Mouse (Mus musculus): ENCODE measurements at regions not wholly inside any gene's neighbourhood (a gene's known extent, or its start where the extent isn't known, plus 50 kb on each side); places are given as distances from the start of the nearest gene placed in this dataset.

DNA sequence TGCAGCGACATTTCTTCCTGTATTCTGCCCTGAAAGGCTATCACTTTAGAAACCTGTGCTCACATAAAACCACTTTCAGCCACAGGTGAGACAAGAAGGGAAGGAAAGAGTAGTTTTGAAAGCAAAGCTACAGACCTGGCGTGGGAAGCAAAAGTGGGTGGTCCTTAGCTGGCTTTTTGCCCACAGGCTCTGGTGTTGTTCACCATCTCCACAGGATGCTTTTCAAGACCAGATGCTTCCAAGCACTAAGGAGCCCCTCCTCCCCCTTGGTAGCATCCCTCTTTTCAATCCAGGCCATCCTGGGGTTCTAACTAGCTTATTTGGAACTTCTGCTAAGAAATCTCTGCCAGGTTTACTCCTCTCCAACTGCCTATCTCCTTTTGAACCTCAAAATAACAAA, 312.8 kb upstream of the Camk1g start:
- Histone ChIP-seq H3K4me1 (0 out of 2 replicates have a peak, but pooled peaks cover 8% of the 10 kb centered on the region), H3K27me3 (0 out of 2 replicates have a peak, but pooled peaks cover 2% of the 10 kb centered on the region), H3K36me3 (ENCODE audit: poor library complexity, severe bottlenecking) (no peaks in the 10 kb centered on the region), H3K27ac (no peak overlapping the region), H3K9me3 (replicated peaks) (no peaks in the 10 kb centered on the region), H3K4me3 (no peak overlapping the region), H3K9ac (no peak overlapping the region), H3K4me2 (no peak overlapping the region)
- 35% methylated on average over 2 of the region's 2 CpGs for WGBS
- ATAC-seq, result no peak

DNA sequence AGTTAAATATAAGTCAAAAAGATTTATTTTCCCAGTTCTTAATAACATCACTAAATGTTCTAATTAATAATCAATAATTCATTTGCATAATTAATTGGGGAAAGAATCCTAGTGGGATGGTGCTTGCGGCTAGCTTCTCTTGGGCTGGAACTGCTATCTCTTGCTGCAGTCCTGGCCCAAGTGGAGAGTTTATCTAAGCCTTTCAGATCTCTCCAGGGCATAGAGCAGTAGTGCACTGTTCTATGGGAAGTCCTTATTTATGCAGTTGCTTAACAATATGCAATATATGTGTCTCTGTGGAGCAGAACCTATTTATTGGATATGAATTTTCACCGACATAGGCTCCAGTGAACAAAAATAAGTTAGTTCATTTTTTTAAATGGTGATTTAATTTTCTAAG, 308.4 kb upstream of the Camk1g start:
- no peaks in the 10 kb centered on the region for H3K9me3 ChIP-seq (replicated peaks)
- 0 out of 2 replicates have a peak, but pooled peaks cover 2% of the 10 kb centered on the region for H3K27me3 ChIP-seq
- no peaks in the 10 kb centered on the region for H3K36me3 ChIP-seq (ENCODE audit: poor library complexity, severe bottlenecking)
- 0 out of 2 replicates have a peak, but pooled peaks cover 12% of the 10 kb centered on the region for H3K4me1 ChIP-seq
- H3K4me2 ChIP-seq, result no peak overlapping the region
- 94% methylated on average over 2 of the region's 2 CpGs for WGBS
- no peak overlapping the region for H3K9ac ChIP-seq
- no peak overlapping the region for H3K4me3 ChIP-seq
- ATAC-seq, result no peak
- H3K27ac ChIP-seq, result no peak overlapping the region

DNA sequence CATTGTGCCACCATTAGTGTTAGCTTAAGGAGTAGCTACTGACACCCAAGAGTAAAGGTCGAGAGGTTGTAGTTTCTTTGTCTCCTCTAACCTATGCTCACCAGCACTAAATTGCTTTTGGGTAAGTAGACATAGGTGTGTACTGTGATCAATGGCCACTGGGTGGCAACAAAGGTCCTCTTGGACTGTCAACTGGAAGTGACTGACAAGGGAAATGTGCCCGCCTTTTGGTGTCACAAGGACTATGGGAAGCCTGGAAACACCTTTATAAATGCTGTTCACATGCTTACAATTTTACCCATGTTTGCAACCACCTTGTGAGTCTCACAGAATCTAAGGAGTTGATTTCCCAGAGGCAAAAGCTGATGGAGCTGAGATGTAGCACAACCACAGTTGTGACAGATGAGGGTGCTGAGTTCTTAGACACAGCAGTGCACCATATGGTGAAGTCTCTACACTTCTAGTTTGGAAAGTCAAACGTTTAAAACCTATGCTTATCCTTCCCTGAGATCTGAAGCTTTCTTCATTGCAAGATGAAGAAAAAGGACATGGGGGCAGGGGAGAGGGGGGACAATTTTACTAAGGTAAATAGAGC, 303.2 kb upstream of the Camk1g start:
- Histone ChIP-seq H3K9ac (no peak overlapping the region), H3K27ac (peak overlapping the region; percentile 65), H3K36me3 (ENCODE audit: poor library complexity, severe bottlenecking) (no peaks in the 10 kb centered on the region), H3K9me3 (replicated peaks) (peaks cover 10% of the 10 kb centered on the region), H3K4me3 (no peak overlapping the region), H3K4me2 (no peak overlapping the region), H3K27me3 (no peaks in the 10 kb centered on the region), H3K4me1 (peaks cover 31% of the 10 kb centered on the region)
- 36% methylated on average over 3 of the region's 3 CpGs for WGBS
- peak; percentile 11; the same call in 1 of the 2 replicates for ATAC-seq

DNA sequence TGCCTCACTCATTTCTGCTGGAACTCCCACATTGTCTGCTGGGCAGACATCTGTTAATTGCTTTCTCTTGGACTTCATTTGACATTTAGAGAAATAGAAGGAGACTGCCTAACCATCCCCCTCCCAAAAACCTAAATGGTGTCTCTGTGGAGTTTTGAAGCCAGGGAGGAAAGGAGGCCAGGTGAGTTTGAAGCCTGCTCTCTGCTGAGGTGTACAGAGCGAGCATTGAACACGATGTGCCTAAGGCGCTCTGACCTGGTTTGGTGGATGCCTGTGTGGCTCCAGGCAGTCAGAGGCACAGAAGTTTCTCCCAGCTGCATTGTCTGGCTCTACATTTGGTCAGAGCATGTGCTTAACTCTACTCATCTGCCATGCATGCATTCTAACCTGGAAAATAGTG, 302.6 kb upstream of the Camk1g start:
- H3K27me3 ChIP-seq, result no peaks in the 10 kb centered on the region
- H3K9ac ChIP-seq, result no peak overlapping the region
- H3K4me1 ChIP-seq, result peaks cover 31% of the 10 kb centered on the region
- peak overlapping the region; percentile 65 for H3K27ac ChIP-seq
- WGBS, result 79% methylated on average over 3 of the region's 3 CpGs
- no peak overlapping the region for H3K4me2 ChIP-seq
- no peak overlapping the region for H3K4me3 ChIP-seq
- no peak for ATAC-seq
- H3K9me3 ChIP-seq (replicated peaks), result peaks cover 10% of the 10 kb centered on the region
- no peaks in the 10 kb centered on the region for H3K36me3 ChIP-seq (ENCODE audit: poor library complexity, severe bottlenecking)

DNA sequence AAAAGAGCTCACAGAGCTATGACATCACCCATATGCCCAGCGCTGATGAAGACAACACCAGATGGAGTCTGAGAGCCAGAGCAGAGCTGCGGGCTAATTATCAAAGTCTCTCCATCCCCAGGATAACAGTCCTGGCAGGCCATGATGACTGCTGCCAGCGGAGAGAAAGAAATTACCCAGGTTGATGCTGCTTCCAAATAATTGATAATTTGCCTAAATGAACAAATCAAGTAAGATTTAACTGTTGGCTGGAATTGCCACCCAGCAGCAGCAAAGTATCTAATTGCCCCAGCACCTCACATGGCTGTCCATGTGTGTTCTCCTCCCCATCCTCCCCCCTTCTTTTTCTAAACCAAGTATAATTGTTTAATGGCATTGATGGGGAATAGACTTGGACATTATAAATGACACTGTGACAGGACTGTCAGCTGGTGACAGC, 301.7 kb upstream of the Camk1g start:
- H3K4me1 ChIP-seq, result peaks cover 27% of the 10 kb centered on the region
- no peak overlapping the region for H3K4me2 ChIP-seq
- peaks cover 10% of the 10 kb centered on the region for H3K9me3 ChIP-seq (replicated peaks)
- H3K36me3 ChIP-seq (ENCODE audit: poor library complexity, severe bottlenecking), result no peaks in the 10 kb centered on the region
- 23% methylated on average over 3 of the region's 3 CpGs for WGBS
- no peak overlapping the region for H3K9ac ChIP-seq
- ATAC-seq, result peak; percentile 91
- no peak overlapping the region for H3K4me3 ChIP-seq
- no peaks in the 10 kb centered on the region for H3K27me3 ChIP-seq
- H3K27ac ChIP-seq, result peak overlapping the region; percentile 80

DNA sequence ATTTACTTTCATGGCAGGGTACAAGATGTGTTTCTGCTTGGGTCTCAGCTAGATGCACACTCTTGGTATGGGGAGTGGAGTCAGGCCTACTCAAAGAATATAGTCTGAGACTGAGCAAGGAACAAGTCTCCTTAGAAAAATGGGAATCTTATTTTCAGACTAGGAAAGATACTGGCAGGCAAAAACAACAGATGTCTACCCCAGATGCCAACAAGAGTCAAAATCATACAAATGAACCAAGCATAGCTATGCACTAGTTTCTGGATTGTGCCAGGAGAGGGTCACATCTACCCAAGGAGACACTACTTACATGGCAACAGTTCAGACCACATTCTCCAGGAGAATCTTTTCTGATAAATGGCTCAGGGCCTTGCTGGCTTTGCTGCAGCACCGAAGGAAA, 300.9 kb upstream of the Camk1g start:
- Histone ChIP-seq H3K27ac (peak overlapping the region; percentile 80), H3K36me3 (ENCODE audit: poor library complexity, severe bottlenecking) (no peaks in the 10 kb centered on the region), H3K27me3 (0 out of 2 replicates have a peak, but pooled peaks cover 3% of the 10 kb centered on the region), H3K9me3 (replicated peaks) (peaks cover 10% of the 10 kb centered on the region), H3K4me2 (no peak overlapping the region), H3K9ac (no peak overlapping the region), H3K4me3 (no peak overlapping the region), H3K4me1 (peaks cover 30% of the 10 kb centered on the region)
- ATAC-seq, result no peak
- WGBS, result 82% methylated on average over 1 of the region's 1 CpGs

DNA sequence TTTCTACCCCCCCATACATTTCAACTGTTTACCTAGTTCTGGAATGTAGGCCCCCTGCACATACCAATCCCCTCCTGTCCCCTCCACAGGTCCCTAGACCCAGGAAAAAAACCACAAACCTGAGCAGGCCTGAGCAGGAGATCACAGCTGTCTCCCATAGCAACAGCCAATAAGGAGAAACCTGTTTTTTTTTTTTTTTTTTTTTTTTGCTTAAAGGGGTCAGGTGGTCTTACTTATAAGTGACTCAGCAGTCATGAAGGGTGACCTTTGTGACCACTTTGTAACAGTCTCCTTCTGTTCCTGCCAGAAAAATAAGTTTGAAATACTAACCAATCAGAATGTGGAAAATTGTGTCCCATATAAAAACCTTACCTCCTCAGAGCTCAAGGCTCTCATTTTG, 299.9 kb upstream of the Camk1g start:
- Histone ChIP-seq H3K4me3 (no peak overlapping the region), H3K4me1 (peaks cover 38% of the 10 kb centered on the region), H3K9ac (no peak overlapping the region), H3K27ac (no peak overlapping the region), H3K9me3 (replicated peaks) (peaks cover 10% of the 10 kb centered on the region), H3K27me3 (0 out of 2 replicates have a peak, but pooled peaks cover 3% of the 10 kb centered on the region), H3K4me2 (no peak overlapping the region), H3K36me3 (ENCODE audit: poor library complexity, severe bottlenecking) (no peaks in the 10 kb centered on the region)
- no peak for ATAC-seq

DNA sequence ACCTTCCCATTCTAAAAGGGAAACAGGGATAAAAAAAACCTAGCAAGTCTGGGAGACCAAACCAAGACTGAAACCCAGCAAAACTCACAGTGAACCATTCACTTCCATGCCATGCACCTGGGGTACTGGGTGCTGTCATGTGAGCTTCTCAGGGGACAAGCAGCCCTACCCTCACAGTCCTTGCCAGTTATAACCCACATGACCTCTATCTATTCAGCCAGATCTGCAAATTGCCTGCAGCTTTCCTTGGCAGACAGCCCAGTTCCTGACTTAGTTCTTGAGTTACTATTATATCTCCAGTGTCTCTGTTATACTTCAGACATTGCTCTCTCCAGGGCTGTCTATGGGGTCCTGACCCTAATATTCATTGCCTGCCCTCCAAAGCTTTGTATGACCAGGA, 298.7 kb upstream of the Camk1g start:
- peaks cover 10% of the 10 kb centered on the region for H3K9me3 ChIP-seq (replicated peaks)
- peaks cover 3% of the 10 kb centered on the region; the same call in 1 of the 2 replicates for H3K27me3 ChIP-seq
- no peak overlapping the region for H3K27ac ChIP-seq
- no peak overlapping the region for H3K4me2 ChIP-seq
- no peaks in the 10 kb centered on the region for H3K36me3 ChIP-seq (ENCODE audit: poor library complexity, severe bottlenecking)
- no peak for ATAC-seq
- H3K4me3 ChIP-seq, result no peak overlapping the region
- H3K4me1 ChIP-seq, result peaks cover 43% of the 10 kb centered on the region
- H3K9ac ChIP-seq, result no peak overlapping the region

DNA sequence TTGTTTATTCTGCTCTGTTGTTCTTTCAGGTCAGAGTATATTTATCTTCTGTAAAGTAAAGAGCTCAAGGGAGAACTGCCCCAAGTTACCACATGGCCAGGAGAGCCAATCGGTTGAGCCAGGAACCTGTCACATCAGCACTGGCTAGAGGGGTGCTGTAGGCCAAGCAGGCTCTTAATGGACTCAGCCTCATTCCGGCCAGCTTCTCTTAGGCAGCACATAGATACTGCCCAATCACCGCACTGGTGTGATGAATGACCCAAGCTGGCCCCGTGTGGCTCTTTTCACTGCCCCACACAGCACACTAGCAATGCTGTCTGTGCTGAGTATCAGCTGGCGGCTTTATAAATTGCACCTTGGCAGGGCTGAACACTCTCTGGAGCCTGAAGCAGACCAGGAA, 295.8 kb upstream of the Camk1g start:
- no peak overlapping the region for H3K27ac ChIP-seq
- peaks cover 10% of the 10 kb centered on the region for H3K9me3 ChIP-seq (replicated peaks)
- H3K36me3 ChIP-seq (ENCODE audit: poor library complexity, severe bottlenecking), result no peaks in the 10 kb centered on the region
- 37% methylated on average over 5 of the region's 5 CpGs for WGBS
- H3K9ac ChIP-seq, result no peak overlapping the region
- peak; percentile 44; the same call in 1 of the 2 replicates for ATAC-seq
- no peak overlapping the region for H3K4me2 ChIP-seq
- H3K4me3 ChIP-seq, result no peak overlapping the region
- peaks cover 39% of the 10 kb centered on the region for H3K4me1 ChIP-seq
- H3K27me3 ChIP-seq, result peaks cover 5% of the 10 kb centered on the region; the same call in 1 of the 2 replicates

DNA sequence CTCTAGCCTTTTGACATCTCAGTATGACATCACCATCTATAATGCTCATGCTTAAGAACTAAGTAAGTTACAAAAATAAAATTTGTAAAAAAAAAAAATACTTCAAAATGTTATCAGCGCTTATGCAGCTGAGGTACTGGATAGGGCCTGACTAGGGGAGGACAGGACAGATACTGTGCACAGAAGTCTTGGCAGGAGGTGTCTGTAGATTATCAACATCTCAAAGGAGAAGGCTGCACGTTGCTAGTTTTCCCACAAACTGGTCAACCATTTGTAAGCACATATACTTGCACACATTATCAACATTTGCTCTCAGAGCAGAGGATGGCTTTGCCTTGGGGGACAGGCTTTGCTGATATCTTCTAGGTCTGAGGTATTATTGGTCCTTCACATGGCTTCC, 294.5 kb upstream of the Camk1g start:
- no peak overlapping the region for H3K27ac ChIP-seq
- H3K4me2 ChIP-seq, result no peak overlapping the region
- 85% methylated on average over 2 of the region's 2 CpGs for WGBS
- H3K9me3 ChIP-seq (replicated peaks), result peaks cover 8% of the 10 kb centered on the region
- ATAC-seq, result no peak
- no peaks in the 10 kb centered on the region for H3K36me3 ChIP-seq (ENCODE audit: poor library complexity, severe bottlenecking)
- no peak overlapping the region for H3K4me3 ChIP-seq
- H3K4me1 ChIP-seq, result peaks cover 35% of the 10 kb centered on the region
- H3K9ac ChIP-seq, result no peak overlapping the region
- H3K27me3 ChIP-seq, result peaks cover 5% of the 10 kb centered on the region; the same call in 1 of the 2 replicates

DNA sequence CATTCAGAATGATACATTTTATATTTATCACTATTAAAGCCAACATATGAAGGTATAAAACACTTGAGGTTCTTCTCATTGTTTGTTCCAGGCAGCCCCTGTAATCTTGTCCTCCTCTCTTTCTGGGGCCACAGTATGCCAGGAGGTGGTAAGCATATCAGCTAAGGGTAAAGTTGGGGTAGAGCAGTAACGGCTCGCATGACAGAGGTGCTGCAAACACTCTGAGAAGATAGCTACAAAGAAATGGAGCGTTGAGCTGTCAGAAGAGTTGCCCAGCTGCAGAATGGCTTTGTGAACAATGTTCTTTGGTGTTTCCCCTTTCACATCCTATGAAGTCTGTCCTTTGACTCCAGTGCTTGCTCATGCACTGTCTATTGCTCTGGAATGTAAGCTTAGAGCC, 293.5 kb upstream of the Camk1g start:
- WGBS, result 96% methylated on average over 3 of the region's 3 CpGs
- ATAC-seq, result no peak
- H3K9me3 ChIP-seq (replicated peaks), result no peaks in the 10 kb centered on the region

DNA sequence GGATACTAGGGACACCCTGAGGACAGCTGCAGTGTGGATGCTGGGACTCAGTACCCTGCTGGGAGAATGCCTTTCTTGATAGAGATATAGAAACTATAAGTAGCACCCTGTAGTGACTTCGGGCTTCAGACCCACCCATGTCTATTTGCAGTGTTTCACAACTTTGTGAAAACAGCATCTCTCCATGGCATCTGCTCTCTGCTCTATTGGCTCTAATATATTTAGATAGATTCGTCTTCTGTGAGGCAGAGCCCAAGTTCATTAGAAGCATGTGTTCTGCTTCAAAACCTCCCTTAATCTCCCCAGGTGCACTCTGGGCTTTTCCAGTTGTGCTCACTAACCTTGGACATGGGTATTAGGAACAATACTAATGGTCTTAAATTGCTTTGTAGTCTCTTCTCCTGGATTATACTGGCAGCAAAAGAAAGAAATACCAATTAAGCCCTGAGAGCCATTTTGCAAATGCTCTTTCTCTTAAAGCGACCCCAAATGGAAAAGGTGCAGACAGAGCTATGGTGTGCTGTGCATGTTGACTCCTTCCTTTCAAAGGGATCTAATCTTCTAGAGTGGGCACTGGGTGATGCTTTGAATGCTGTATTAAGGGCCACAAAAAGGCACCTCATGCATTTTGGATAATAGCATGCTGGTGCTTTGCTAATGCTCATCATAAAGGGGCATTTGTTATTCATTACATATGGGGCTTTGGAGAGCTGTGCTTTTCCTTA, 292.2 kb upstream of the Camk1g start:
- Histone ChIP-seq H3K4me3 (no peak overlapping the region), H3K4me1 (peaks cover 35% of the 10 kb centered on the region), H3K27me3 (peaks cover 5% of the 10 kb centered on the region; the same call in 1 of the 2 replicates), H3K27ac (no peak overlapping the region; the same call in 1 of the 2 replicates), H3K36me3 (ENCODE audit: poor library complexity, severe bottlenecking) (no peaks in the 10 kb centered on the region), H3K9ac (no peak overlapping the region), H3K9me3 (replicated peaks) (no peaks in the 10 kb centered on the region), H3K4me2 (no peak overlapping the region)
- ATAC-seq, result peak; percentile 60; the same call in 1 of the 2 replicates
- 17% methylated on average over 3 of the region's 3 CpGs for WGBS

More for the DNA sequence above, 293.5 kb upstream of the Camk1g start:
- peaks cover 35% of the 10 kb centered on the region for H3K4me1 ChIP-seq
- no peak overlapping the region for H3K9ac ChIP-seq
- no peak overlapping the region for H3K4me3 ChIP-seq
- peaks cover 5% of the 10 kb centered on the region; the same call in 1 of the 2 replicates for H3K27me3 ChIP-seq
- no peaks in the 10 kb centered on the region for H3K36me3 ChIP-seq (ENCODE audit: poor library complexity, severe bottlenecking)
- no peak overlapping the region for H3K27ac ChIP-seq
- no peak overlapping the region for H3K4me2 ChIP-seq

All from forebrain, embryonic 13.5 days (tissue).